Mouse (Mus musculus) embryonic facial prominence, embryonic 13.5 days (tissue): Measurements from ENCODE around the gene Arl4d. TPM values are rescaled to one million over a fixed set of nuclear protein-coding genes. Genes with fewer than 3 reads are reported as not detected.

Experiments
- ATAC-seq: fragments of 200-750 bp; cut with Nextera tagmentation; 2 replicates; pipeline ENCODE4 v1.8.0; 2017; ENCODE audit warnings: low read depth; ENCODE audit not compliant: insufficient number of reproducible peaks, insufficient read depth, low FRiP score, low TSS enrichment
- H3K27ac ChIP-seq: fragments of 300-500 bp; sonication (generic); 2 replicates; pipeline ENCODE4 v1.5.1; 2015; ENCODE audit warnings: moderate library complexity, mild to moderate bottlenecking, inconsistent platforms
- H3K27me3 ChIP-seq: fragments of 300-500 bp; sonication (generic); 2 replicates; pipeline ENCODE4 v1.6.1; 2015; ENCODE audit warnings: mild to moderate bottlenecking, inconsistent platforms
- H3K36me3 ChIP-seq: fragments of 300-500 bp; sonication (generic); 2 replicates; pipeline ENCODE4 v1.6.1; 2015; ENCODE audit warnings: mild to moderate bottlenecking, inconsistent platforms
- H3K4me1 ChIP-seq: fragments of 300-500 bp; sonication (generic); 2 replicates; pipeline ENCODE4 v1.6.1; 2015; ENCODE audit warnings: inconsistent platforms
- H3K4me2 ChIP-seq: fragments of 300-500 bp; sonication (generic); 2 replicates; pipeline ENCODE4 v1.6.1; 2015; ENCODE audit warnings: moderate library complexity, mild to moderate bottlenecking, inconsistent platforms
- H3K4me3 ChIP-seq: fragments of 300-500 bp; sonication (generic); 2 replicates; pipeline ENCODE4 v1.5.1; 2015; ENCODE audit warnings: mild to moderate bottlenecking, inconsistent platforms
- H3K9ac ChIP-seq: fragments of 300-500 bp; sonication (generic); 2 replicates; pipeline ENCODE4 v1.6.1; 2015; ENCODE audit warnings: mild to moderate bottlenecking, inconsistent platforms
- H3K9me3 ChIP-seq: fragments of 300-500 bp; sonication (generic); 2 replicates; pipeline ENCODE4 v1.6.1; 2016; ENCODE audit warnings: inconsistent platforms
- WGBS: fragments of 180-500 bp; shearing (Covaris S2); methylation state at CpG from one replicate; pipeline ENCODE4 v1.1.7; 2015; ENCODE audit warnings: mixed read lengths; 5-methylcytosine and 5-hydroxymethylcytosine counted together
- polyA plus RNA-seq: library from polyadenylated mRNA; unstranded; fragments of >200 nt; fragmentation: Nextera tagmentation; extraction: Ambion mirVana; gene quantifications from 2 replicates; pipeline ENCODE4 v1.2.1, GENCODE M21; 2015

Gene Arl4d
- polyA plus RNA-seq, 1 experiment from 2014 or later = 3.4 TPM

DNA sequence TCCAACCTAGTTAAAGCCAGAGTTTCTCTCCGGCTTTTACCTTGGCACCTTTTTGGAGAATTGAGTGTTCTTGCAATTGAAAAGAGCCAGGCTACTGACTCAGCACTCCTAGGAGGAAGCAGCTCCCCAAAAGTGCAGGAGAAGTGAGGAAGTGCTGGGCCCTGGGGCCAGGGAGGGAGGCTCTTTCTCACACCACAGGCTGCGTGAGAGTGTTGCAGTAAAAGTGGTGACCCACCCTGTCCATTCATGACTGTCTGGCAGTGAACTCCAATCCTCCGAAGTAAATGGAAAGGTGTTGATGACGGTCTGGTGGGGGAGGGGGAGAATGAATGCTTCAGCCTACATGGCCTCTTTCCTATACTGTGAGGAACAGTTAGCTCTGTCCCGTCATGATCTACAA, 43.1 kb downstream of the Arl4d start:
- H3K4me2 ChIP-seq = no peak overlapping the region
- no peaks in the 10 kb centered on the region for H3K36me3 ChIP-seq
- no peak for ATAC-seq
- 0 out of 2 replicates have a peak, but pooled peaks cover 1% of the 10 kb centered on the region for H3K4me1 ChIP-seq
- H3K9ac ChIP-seq = no peak overlapping the region
- H3K9me3 ChIP-seq = no peaks in the 10 kb centered on the region
- H3K27me3 ChIP-seq = no peaks in the 10 kb centered on the region
- 46% methylated on average over 5 of the region's 5 CpGs for WGBS
- no peak overlapping the region for H3K27ac ChIP-seq
- no peak overlapping the region for H3K4me3 ChIP-seq

DNA sequence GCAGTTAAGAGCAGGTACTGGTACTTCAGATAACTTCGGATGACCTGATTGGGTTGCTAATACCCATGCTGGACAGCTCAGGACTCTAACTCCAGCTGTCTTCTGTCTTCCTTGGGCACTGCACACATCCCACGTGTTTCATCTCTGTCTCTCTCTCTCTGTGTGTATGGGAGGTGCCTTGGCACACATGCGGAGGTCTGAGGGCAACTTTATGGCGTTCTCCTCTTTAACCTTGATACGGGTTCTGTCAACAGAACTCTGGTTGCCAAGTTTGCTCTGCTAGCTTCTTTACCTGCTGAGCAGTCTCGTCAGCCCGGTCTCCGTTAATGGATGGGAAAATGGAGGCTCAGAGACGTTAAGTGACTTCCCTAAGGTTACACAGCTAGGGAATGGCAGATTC, 47.5 kb downstream of the Arl4d start:
- Histone ChIP-seq H3K9me3 (no peaks in the 10 kb centered on the region), H3K27me3 (no peaks in the 10 kb centered on the region), H3K27ac (no peak overlapping the region), H3K4me1 (peaks cover 2% of the 10 kb centered on the region; the same call in 1 of the 2 replicates), H3K36me3 (no peaks in the 10 kb centered on the region), H3K4me3 (no peak overlapping the region), H3K9ac (no peak overlapping the region), H3K4me2 (no peak overlapping the region)
- ATAC-seq = no peak
- WGBS = 90% methylated on average over 9 of the region's 9 CpGs

DNA sequence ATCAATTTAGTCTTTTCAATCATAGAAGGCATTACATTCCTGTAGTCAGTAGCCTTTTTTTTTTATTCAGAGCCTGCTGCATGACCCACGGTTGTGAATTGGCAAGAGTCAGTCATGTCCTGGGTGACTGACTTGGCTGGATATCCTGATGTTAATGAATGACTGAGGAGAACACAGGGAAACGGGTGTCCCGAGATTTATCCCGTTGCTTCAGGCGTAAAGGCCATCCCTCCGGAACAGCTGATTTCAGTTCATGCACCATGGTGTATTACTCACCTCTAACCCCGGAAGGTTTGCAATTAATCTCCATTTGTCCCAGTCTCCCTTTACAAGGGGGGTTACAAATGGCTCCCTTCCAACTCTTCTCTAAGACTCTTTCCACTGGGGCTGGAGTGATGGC, 48.7 kb downstream of the Arl4d start:
- Histone ChIP-seq H3K36me3 (no peaks in the 10 kb centered on the region), H3K9ac (no peak overlapping the region), H3K4me1 (peaks cover 10% of the 10 kb centered on the region), H3K4me2 (no peak overlapping the region), H3K27me3 (no peaks in the 10 kb centered on the region), H3K4me3 (no peak overlapping the region), H3K27ac (no peak overlapping the region), H3K9me3 (no peaks in the 10 kb centered on the region)
- no peak for ATAC-seq
- WGBS = 72% methylated on average over 7 of the region's 7 CpGs

Other genes with a start within 250 kb of the Arl4d start
- 73.9 and 88.6 TPM in 2 replicates for gene Aarsd1, start 247.9 kb upstream of the Arl4d start, polyA plus RNA-seq
- gene Gm27029, start 240.7 kb upstream of the Arl4d start, polyA plus RNA-seq = 9.7 and 10.4 TPM in 2 replicates
- 19.5 and 21.8 TPM in 2 replicates for gene Rundc1, start 240.5 kb upstream of the Arl4d start, polyA plus RNA-seq
- 5.5 and 8.1 TPM in 2 replicates for gene Ptges3l, start 240.2 kb upstream of the Arl4d start, polyA plus RNA-seq
- 342 and 404 TPM in 2 replicates for gene Rpl27, start 223.2 kb upstream of the Arl4d start, polyA plus RNA-seq
- 9.1 and 10.9 TPM in 2 replicates for gene Ifi35, start 217.1 kb upstream of the Arl4d start, polyA plus RNA-seq
- gene Rnd2, start 200.5 kb upstream of the Arl4d start, polyA plus RNA-seq = 14.0 and 16.8 TPM in 2 replicates
- gene Vat1, start 199.3 kb upstream of the Arl4d start, polyA plus RNA-seq = 34.2 and 37.5 TPM in 2 replicates
- gene Brca1, start 113.6 kb upstream of the Arl4d start, polyA plus RNA-seq = 10.6 and 14.8 TPM in 2 replicates
- 77.1 and 80.7 TPM in 2 replicates for gene Nbr1, start 113.4 kb upstream of the Arl4d start, polyA plus RNA-seq
- 3.6 and 3.8 TPM in 2 replicates for gene Tmem106a, start 83.3 kb upstream of the Arl4d start, polyA plus RNA-seq
- not detected in 2 replicates for gene Gm11634, start 66.3 kb upstream of the Arl4d start, polyA plus RNA-seq
- 55.5 and 63.7 TPM in 2 replicates for gene Rdm1, start 38.3 kb upstream of the Arl4d start, polyA plus RNA-seq
- 45.0 and 49.0 TPM in 2 replicates for gene Dhx8, start 67.4 kb downstream of the Arl4d start, polyA plus RNA-seq
- 11.1 and 13.2 TPM in 2 replicates for gene Etv4, start 119.8 kb downstream of the Arl4d start, polyA plus RNA-seq
- gene Meox1, start 228.8 kb downstream of the Arl4d start, polyA plus RNA-seq = 4.3 and 6.3 TPM in 2 replicates